18 mouse cellular contexts compared by ENCODE assay signal in genomic region chr11:75078616-75079015, GRCm38 (mm10).
A peak's percentile ranks its signal among the peaks of the same experiment; 100 is the strongest.
DNase-seq lines count a peak whose midpoint lies in the region; ATAC-seq and TF ChIP-seq lines count a peak whose summit lies in the region.
"Had no signal": no experiment of that assay in that cellular context is flagged by ENCODE, and none has a peak within 500 bp of the region (broad histone marks: within the 10 kb centered on the region; RNA-seq: fewer than 3 reads in every experiment).

No protein-coding gene starts in this region.

- no peaks in the 10 kb centered on the region for H3K9me3 ChIP-seq in heart, embryonic 11.5 days (replicated peaks; ENCODE audit: control insufficient read depth, low read length)
- H3K9me3 ChIP-seq: forebrain, embryonic 12.5 days; heart, embryonic 12.5 days; liver, embryonic 15.5 days; neural tube, embryonic 12.5 days had no signal

- H3K27ac ChIP-seq in heart, embryonic 11.5 days (ENCODE audit: low read depth, low read length): no peak overlapping the region
- no peak overlapping the region for H3K27ac ChIP-seq in cerebellum, adult 2 months (ENCODE audit: insufficient read depth, low read length)
- H3K27ac ChIP-seq: forebrain, embryonic 12.5 days; hindbrain, embryonic 14.5 days; liver, embryonic 15.5 days; macrophage; neural tube, embryonic 12.5 days had no signal

- WGBS in heart, embryonic 11.5 days (ENCODE audit: insufficient replicate concordance): 90% methylated on average over 2 of the region's 2 CpGs
- 13% methylated on average over 2 of the region's 2 CpGs for WGBS in cerebellum, adult 2 months

- no peak overlapping the region for H3K4me2 ChIP-seq in heart, embryonic 11.5 days
- H3K4me2 ChIP-seq: forebrain, embryonic 12.5 days; heart, embryonic 12.5 days; hindbrain, embryonic 14.5 days; liver, embryonic 15.5 days; midbrain, embryonic 11.5 days; neural tube, embryonic 12.5 days had no signal

- H3K4me3 ChIP-seq in heart, embryonic 11.5 days (ENCODE audit: low read depth, low read length): no peak overlapping the region
- H3K4me3 ChIP-seq in cerebellum, adult 2 months (replicated peaks; ENCODE audit: insufficient read depth, low read depth, low read length): no peak overlapping the region
- H3K4me3 ChIP-seq: forebrain, embryonic 12.5 days; heart, embryonic 12.5 days; liver, embryonic 15.5 days; neural tube, embryonic 12.5 days had no signal

- no peak overlapping the region for H3K9ac ChIP-seq in heart, embryonic 11.5 days (ENCODE audit: low read depth, low read length)
- H3K9ac ChIP-seq: forebrain, embryonic 12.5 days; heart, embryonic 12.5 days; hindbrain, embryonic 14.5 days; liver, embryonic 15.5 days; neural tube, embryonic 12.5 days had no signal

- H3K4me1 ChIP-seq in heart, embryonic 11.5 days (ENCODE audit: control insufficient read depth, insufficient read depth, low read length): no peaks in the 10 kb centered on the region
- H3K4me1 ChIP-seq in cerebellum, adult 2 months (ENCODE audit: control insufficient read depth, insufficient read depth, low read length): no peaks in the 10 kb centered on the region
- H3K4me1 ChIP-seq: forebrain, embryonic 12.5 days; liver, embryonic 15.5 days; neural tube, embryonic 12.5 days had no signal

- H3K36me3 ChIP-seq in heart, embryonic 11.5 days (ENCODE audit: control insufficient read depth, insufficient read depth, low read length): peaks cover 8% of the 10 kb centered on the region; the same call in 1 of the 2 replicates

- TF ChIP-seq POLR2A in cerebellum, adult 2 months (IDR thresholded peaks at IDR 0.05; ENCODE audit: borderline replicate concordance, insufficient read depth, low read length): no peak

- intact Hi-C loops in left cerebral cortex, postnatal 4 days (cut with DNase I): no loop called here
- intact Hi-C loops in left cerebral cortex, postnatal 10 days (cut with DNase I): no loop called here
- intact Hi-C loops in heart, postnatal 25 days (cut with DNase I): no loop called here

- TF ChIP-seq CTCF in cerebellum, adult 2 months (IDR thresholded peaks at IDR 0.05; ENCODE audit: borderline replicate concordance, insufficient read depth, low read depth, low read length): no peak

- DNase-seq in heart, postnatal 4 days: peak; percentile 21
- peak; percentile 43 for DNase-seq in left cerebral cortex, postnatal 4 days
- no peak for DNase-seq in left cerebral cortex, postnatal 10 days (ENCODE audit: extremely low spot score in 1 of 2, low spot score in 2 of 2)
- DNase-seq in cerebellum, adult 2 months: peak; percentile 23 to 50
- DNase-seq in cerebellum, postnatal 25 days: peak; percentile 55 to 67
- DNase-seq in heart, postnatal 25 days (ENCODE audit: low spot score): no peak
- no peak for DNase-seq in spleen, adult 18-20 months
- DNase-seq: heart, postnatal 14 days; right cerebral cortex, adult 18-20 months; thymus, postnatal 4 days had no signal

- H3K27me3 ChIP-seq in heart, embryonic 11.5 days (ENCODE audit: control insufficient read depth, insufficient read depth, low read length): no peaks in the 10 kb centered on the region
- H3K27me3 ChIP-seq in cerebellum, adult 2 months (ENCODE audit: control insufficient read depth, insufficient read depth, low read length): no peaks in the 10 kb centered on the region
- H3K27me3 ChIP-seq: forebrain, embryonic 12.5 days; heart, embryonic 12.5 days; liver, embryonic 15.5 days; neural tube, embryonic 12.5 days had no signal

- no peak for ATAC-seq in heart, embryonic 11.5 days (replicated peaks; ENCODE audit: insufficient number of reproducible peaks, low FRiP score, low TSS enrichment)

Comparison
In these comparisons a context has a peak if more than half of its experiments do, and no peak if none do; other contexts are left out.
1. DNase-seq: peak in heart, postnatal 4 days (single experiment), left cerebral cortex, postnatal 4 days (single experiment), cerebellum, adult 2 months (2 of 2) and cerebellum, postnatal 25 days (2 of 2); none in left cerebral cortex, postnatal 10 days (0 of 2), heart, postnatal 25 days (single experiment) and spleen, adult 18-20 months (0 of 2).